Mouse (Mus musculus): ENCODE measurements around the gene Eln. TPM values are rescaled to one million over a fixed set of nuclear protein-coding genes. Genes with fewer than 3 reads are reported as not detected.

Eln gene
- polyA plus RNA-seq, 1 experiment from 2014 or later: 14.8 TPM

GRCm38 (mm10) chr5:134695082-134695481 is 52.0 kb downstream of the Eln start:
- DNase-seq: no peak
- peak; percentile 45; the same call in 1 of the 2 replicates for ATAC-seq
- Histone ChIP-seq H3K36me3 (replicated peaks; ENCODE audit: insufficient read depth, low read length) (no peaks in the 10 kb centered on the region), H3K4me3 (ENCODE audit: low read depth, low read length) (no peak overlapping the region), H3K4me2 (ENCODE audit: low read depth, low read length) (no peak overlapping the region), H3K27me3 (ENCODE audit: insufficient read depth, low read length) (no peaks in the 10 kb centered on the region), H3K4me1 (ENCODE audit: insufficient read depth) (no peaks in the 10 kb centered on the region), H3K9ac (replicated peaks) (no peak overlapping the region), H3K9me3 (ENCODE audit: low read length) (no peaks in the 10 kb centered on the region), H3K27ac (ENCODE audit: low read depth) (no peak overlapping the region)
- WGBS (ENCODE audit: insufficient replicate concordance): 25% methylated on average over 2 of the region's 2 CpGs
- TF ChIP-seq EP300 (IDR thresholded peaks at IDR 0.05; ENCODE audit: low read depth): no peak
- TF ChIP-seq CTCF (IDR thresholded peaks at IDR 0.05; ENCODE audit: low read depth): 0 out of 2 replicates have a peak, but pooled peaks have one; percentile 18

- Histone ChIP-seq H3K9me3 (ENCODE audit: low read length) (no peaks in the 10 kb centered on the region), H3K36me3 (replicated peaks; ENCODE audit: insufficient read depth, low read length) (no peaks in the 10 kb centered on the region), H3K4me2 (ENCODE audit: low read depth, low read length) (no peak overlapping the region), H3K4me1 (ENCODE audit: insufficient read depth) (peaks cover 9% of the 10 kb centered on the region; the same call in 1 of the 2 replicates), H3K9ac (replicated peaks) (no peak overlapping the region), H3K27ac (ENCODE audit: low read depth) (no peak overlapping the region), H3K4me3 (ENCODE audit: low read depth, low read length) (no peak overlapping the region), H3K27me3 (ENCODE audit: insufficient read depth, low read length) (no peaks in the 10 kb centered on the region)
- WGBS (ENCODE audit: insufficient replicate concordance): 92% methylated on average over 1 of the region's 1 CpGs
- DNase-seq (no peak), ATAC-seq (no peak)
- TF ChIP-seq EP300 (IDR thresholded peaks at IDR 0.05; ENCODE audit: low read depth) (no peak), CTCF (IDR thresholded peaks at IDR 0.05; ENCODE audit: low read depth) (no peak)
Observed at GRCm38 (mm10) chr5:134692704-134693103, 54.4 kb downstream of the Eln start.

GRCm38 (mm10) chr5:134688718-134689284 is 58.3 kb downstream of the Eln start:
- WGBS (ENCODE audit: insufficient replicate concordance): under 1% methylated on average over 37 of the region's 38 CpGs

GRCm38 (mm10) chr5:134688086-134688717 is 58.9 kb downstream of the Eln start, which contains the start of gene Limk1:
TSS of gene Limk1 (minus strand) at chr5:134688598.
- TF ChIP-seq CTCF (IDR thresholded peaks at IDR 0.05; ENCODE audit: low read depth): no peak
- no peak for TF ChIP-seq EP300 (IDR thresholded peaks at IDR 0.05; ENCODE audit: low read depth)
- Histone ChIP-seq H3K4me1 (ENCODE audit: insufficient read depth) (peaks cover 9% of the 10 kb centered on the region; the same call in 1 of the 2 replicates), H3K27me3 (ENCODE audit: insufficient read depth, low read length) (0 out of 2 replicates have a peak, but pooled peaks cover 4% of the 10 kb centered on the region), H3K4me3 (ENCODE audit: low read depth, low read length) (peak within 1 kb of the TSS; percentile 69), H3K4me2 (ENCODE audit: low read depth, low read length) (peak within 1 kb of the TSS; percentile 99), H3K9me3 (ENCODE audit: low read length) (no peaks in the 10 kb centered on the region), H3K36me3 (replicated peaks; ENCODE audit: insufficient read depth, low read length) (no peaks in the 10 kb centered on the region), H3K9ac (replicated peaks) (peak within 1 kb of the TSS; percentile 79), H3K27ac (ENCODE audit: low read depth) (peak within 1 kb of the TSS; percentile 70)
- 1% methylated on average over 48 of the region's 69 CpGs for WGBS (ENCODE audit: insufficient replicate concordance)
- DNase-seq (no peak), ATAC-seq (no peak)

More at GRCm38 (mm10) chr5:134688718-134689284, 58.3 kb downstream of the Eln start:
- peak overlapping the region; percentile 70 for H3K27ac ChIP-seq (ENCODE audit: low read depth)
- 0 out of 2 replicates have a peak, but pooled peaks cover 4% of the 10 kb centered on the region for H3K27me3 ChIP-seq (ENCODE audit: insufficient read depth, low read length)
- peak; percentile 94 for ATAC-seq
- peak; percentile 70 for TF ChIP-seq CTCF (IDR thresholded peaks at IDR 0.05; ENCODE audit: low read depth)
- peak; percentile 55; the same call in 1 of the 2 replicates for TF ChIP-seq EP300 (IDR thresholded peaks at IDR 0.05; ENCODE audit: low read depth)
- peak overlapping the region; percentile 99 for H3K4me2 ChIP-seq (ENCODE audit: low read depth, low read length)
- no peak overlapping the region; the same call in 1 of the 2 replicates for H3K9ac ChIP-seq (replicated peaks)
- H3K4me1 ChIP-seq (ENCODE audit: insufficient read depth): peaks cover 9% of the 10 kb centered on the region; the same call in 1 of the 2 replicates
- H3K9me3 ChIP-seq (ENCODE audit: low read length): no peaks in the 10 kb centered on the region
- peak overlapping the region; percentile 69 for H3K4me3 ChIP-seq (ENCODE audit: low read depth, low read length)
- no peaks in the 10 kb centered on the region for H3K36me3 ChIP-seq (replicated peaks; ENCODE audit: insufficient read depth, low read length)
- peak; percentile 99 for DNase-seq

- WGBS (ENCODE audit: insufficient replicate concordance): 79% methylated on average over 1 of the region's 1 CpGs
- H3K4me1 ChIP-seq (ENCODE audit: insufficient read depth): peaks cover 9% of the 10 kb centered on the region; the same call in 1 of the 2 replicates
- no peak for ATAC-seq
- no peaks in the 10 kb centered on the region for H3K9me3 ChIP-seq (ENCODE audit: low read length)
- no peak overlapping the region for H3K9ac ChIP-seq (replicated peaks)
- 0 out of 2 replicates have a peak, but pooled peaks cover 4% of the 10 kb centered on the region for H3K27me3 ChIP-seq (ENCODE audit: insufficient read depth, low read length)
- H3K36me3 ChIP-seq (replicated peaks; ENCODE audit: insufficient read depth, low read length): no peaks in the 10 kb centered on the region
- no peak overlapping the region for H3K27ac ChIP-seq (ENCODE audit: low read depth)
- TF ChIP-seq CTCF (IDR thresholded peaks at IDR 0.05; ENCODE audit: low read depth): no peak
- TF ChIP-seq EP300 (IDR thresholded peaks at IDR 0.05; ENCODE audit: low read depth): no peak
- no peak overlapping the region for H3K4me2 ChIP-seq (ENCODE audit: low read depth, low read length)
- no peak overlapping the region for H3K4me3 ChIP-seq (ENCODE audit: low read depth, low read length)
- DNase-seq: no peak
Observed at GRCm38 (mm10) chr5:134687187-134687586, 59.9 kb downstream of the Eln start.

GRCm38 (mm10) chr5:134686541-134686940 is 60.6 kb downstream of the Eln start:
- Histone ChIP-seq H3K9me3 (ENCODE audit: low read length) (no peaks in the 10 kb centered on the region), H3K4me3 (ENCODE audit: low read depth, low read length) (no peak overlapping the region), H3K27me3 (ENCODE audit: insufficient read depth, low read length) (0 out of 2 replicates have a peak, but pooled peaks cover 4% of the 10 kb centered on the region), H3K4me2 (ENCODE audit: low read depth, low read length) (no peak overlapping the region), H3K27ac (ENCODE audit: low read depth) (no peak overlapping the region), H3K36me3 (replicated peaks; ENCODE audit: insufficient read depth, low read length) (no peaks in the 10 kb centered on the region), H3K4me1 (ENCODE audit: insufficient read depth) (peaks cover 9% of the 10 kb centered on the region; the same call in 1 of the 2 replicates), H3K9ac (replicated peaks) (no peak overlapping the region)
- TF ChIP-seq CTCF (IDR thresholded peaks at IDR 0.05; ENCODE audit: low read depth) (no peak), EP300 (IDR thresholded peaks at IDR 0.05; ENCODE audit: low read depth) (no peak)
- WGBS (ENCODE audit: insufficient replicate concordance): 84% methylated on average over 6 of the region's 6 CpGs
- no peak for DNase-seq
- no peak for ATAC-seq

Data from liver, postnatal 0 days (tissue).